Mouse (Mus musculus) forebrain, embryonic 11.5 days (tissue): ENCODE results near the gene Prr12. TPM values are rescaled to one million over a fixed set of nuclear protein-coding genes. Genes with fewer than 3 reads are reported as not detected.
A peak's percentile ranks its signal among the peaks of the same experiment; 100 is the strongest.

Experiments used
- ATAC-seq: fragments of 200-750 bp; cut with Nextera tagmentation; replicated peaks from 2 replicates; pipeline ENCODE4 v1.8.0; 2017; ENCODE audit warnings: moderate TSS enrichment; ENCODE audit not compliant: low FRiP score
- DNase-seq: peaks from one replicate; pipeline ENCODE4 v3.0.0-alpha.2; 2017; ENCODE audit warnings: low spot score
- H3K27ac ChIP-seq: fragments of 300-500 bp; sonication (generic); 2 replicates; pipeline ENCODE4 v1.5.1; 2014; ENCODE audit warnings: low read depth, low read length
- H3K27me3 ChIP-seq: fragments of 300-500 bp; sonication (generic); 2 replicates; pipeline ENCODE4 v1.6.1; 2014; ENCODE audit warnings: mild to moderate bottlenecking, low read length, mixed read lengths; ENCODE audit not compliant: control insufficient read depth, insufficient read depth
- H3K36me3 ChIP-seq: fragments of 300-500 bp; sonication (generic); 2 replicates; pipeline ENCODE4 v1.6.1; 2014; ENCODE audit warnings: mild to moderate bottlenecking, low read length, moderate library complexity, mixed read lengths; ENCODE audit not compliant: control insufficient read depth, insufficient read depth
- H3K4me1 ChIP-seq: fragments of 300-500 bp; sonication (generic); replicated peaks from 2 replicates; pipeline ENCODE4 v1.6.1; 2014; ENCODE audit warnings: low read length, mixed read lengths; ENCODE audit not compliant: control insufficient read depth, insufficient read depth
- H3K4me2 ChIP-seq: fragments of 300-500 bp; sonication (generic); 2 replicates; pipeline ENCODE4 v1.6.1; 2014; ENCODE audit warnings: low read depth, mild to moderate bottlenecking, low read length, moderate library complexity, mixed read lengths; ENCODE audit not compliant: severe bottlenecking
- H3K4me3 ChIP-seq: fragments of 300-500 bp; sonication (generic); 2 replicates; pipeline ENCODE4 v1.5.1; 2014; ENCODE audit warnings: low read depth, low read length
- H3K9ac ChIP-seq: fragments of 300-500 bp; sonication (generic); 2 replicates; pipeline ENCODE4 v1.6.1; 2014; ENCODE audit warnings: low read length
- H3K9me3 ChIP-seq: fragments of 300-500 bp; sonication (generic); 2 replicates; pipeline ENCODE4 v1.6.1; 2016; ENCODE audit warnings: low read length, mixed read lengths; ENCODE audit not compliant: control insufficient read depth
- WGBS: fragments of 180-500 bp; shearing (Covaris S2); extraction: QIAGEN DNeasy Blood & Tissue Kit; methylation state at CpG from one replicate; pipeline ENCODE4 v1.1.7; 2014; 5-methylcytosine and 5-hydroxymethylcytosine counted together
- polyA plus RNA-seq: library from polyadenylated mRNA; unstranded; fragments of >200 nt; fragmentation: Nextera tagmentation; extraction: Ambion mirVana; gene quantifications from 2 replicates; pipeline ENCODE4 v1.2.1, GENCODE M21; 2014

Gene Prr12
- polyA plus RNA-seq, 1 experiment from 2014 or later: 16.1 TPM

DNA sequence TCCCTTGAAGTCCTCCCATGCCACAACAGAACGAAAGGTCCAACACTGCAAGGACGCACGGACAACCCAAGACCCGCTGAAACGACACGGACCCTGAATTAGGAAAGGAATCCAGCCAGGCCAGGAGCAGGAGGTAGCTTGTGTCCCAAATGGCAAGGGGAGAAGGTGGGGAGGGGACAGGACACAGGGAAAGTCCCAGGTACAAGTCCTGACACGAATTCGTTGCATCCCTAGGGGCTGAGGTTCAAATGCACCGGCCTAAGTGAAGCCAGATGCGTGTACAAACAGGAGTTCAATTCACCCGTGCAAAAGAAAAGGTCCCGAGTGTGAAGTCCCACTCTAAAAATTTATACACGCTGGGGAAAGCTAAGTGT is 1.1 kb downstream of the Prr12 start:
- Histone ChIP-seq H3K27me3 (no peaks in the 10 kb centered on the region), H3K36me3 (peaks cover 34% of the 10 kb centered on the region), H3K9ac (peak overlapping the region; percentile 85), H3K4me3 (peak overlapping the region; percentile 76), H3K9me3 (no peaks in the 10 kb centered on the region), H3K4me1 (peaks cover 7% of the 10 kb centered on the region; the same call in 1 of the 2 replicates), H3K27ac (peak overlapping the region; percentile 99), H3K4me2 (peak overlapping the region; percentile 98)
- ATAC-seq: no peak
- DNase-seq: no peak
- 3% methylated on average over 13 of the region's 13 CpGs for WGBS

DNA sequence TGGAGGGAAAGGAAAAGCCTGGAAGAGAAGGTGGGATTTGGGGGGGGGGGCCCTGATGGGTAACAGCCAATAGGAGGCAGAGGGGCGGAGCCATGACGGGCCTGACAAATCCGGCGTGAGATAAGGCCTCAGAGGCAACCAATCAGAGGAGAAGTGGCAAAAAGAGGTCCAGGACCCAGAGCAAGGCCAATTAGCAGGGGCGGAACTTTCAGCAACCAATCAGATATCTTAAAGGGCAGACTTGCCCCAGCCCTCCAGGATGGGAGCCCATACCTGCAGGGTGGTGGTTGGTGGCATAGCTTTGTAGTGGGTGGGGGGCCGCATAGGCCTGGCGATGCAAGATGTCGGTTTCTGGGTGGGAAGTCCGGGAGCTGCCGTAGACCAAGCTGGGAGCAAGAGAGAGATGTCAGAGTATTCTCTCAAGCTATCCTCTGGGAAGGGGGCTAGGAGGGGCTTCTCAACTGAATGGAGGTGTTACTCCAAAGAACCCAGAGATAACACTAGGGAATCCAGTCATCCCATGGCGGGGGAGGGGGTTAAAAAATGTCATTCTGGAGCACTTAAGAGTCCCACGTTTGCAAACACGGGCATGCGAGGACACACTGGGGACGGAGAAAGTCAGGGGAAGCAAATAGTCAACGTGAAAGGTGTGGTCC is 1.6 kb downstream of the Prr12 start:
- H3K27me3 ChIP-seq: no peaks in the 10 kb centered on the region
- H3K4me3 ChIP-seq: peak overlapping the region; percentile 76
- peak overlapping the region; percentile 85 for H3K9ac ChIP-seq
- DNase-seq (peak; percentile 91), ATAC-seq (peak; percentile 55)
- H3K36me3 ChIP-seq: peaks cover 39% of the 10 kb centered on the region
- WGBS: 3% methylated on average over 16 of the region's 16 CpGs
- H3K9me3 ChIP-seq: no peaks in the 10 kb centered on the region
- H3K4me2 ChIP-seq: peak overlapping the region; percentile 98
- H3K4me1 ChIP-seq: peaks cover 7% of the 10 kb centered on the region; the same call in 1 of the 2 replicates
- peak overlapping the region; percentile 99 for H3K27ac ChIP-seq

- Histone ChIP-seq H3K4me2 (no peak overlapping the region), H3K4me1 (peaks cover 7% of the 10 kb centered on the region; the same call in 1 of the 2 replicates), H3K4me3 (no peak overlapping the region), H3K27me3 (no peaks in the 10 kb centered on the region), H3K36me3 (peaks cover 53% of the 10 kb centered on the region), H3K9me3 (no peaks in the 10 kb centered on the region), H3K27ac (no peak overlapping the region), H3K9ac (no peak overlapping the region)
- WGBS: 93% methylated on average over 23 of the region's 23 CpGs
- ATAC-seq (no peak), DNase-seq (no peak)
Measured at GRCm38 (mm10) chr7:45048923-45049657, 3.6 kb downstream of the Prr12 start.

DNA sequence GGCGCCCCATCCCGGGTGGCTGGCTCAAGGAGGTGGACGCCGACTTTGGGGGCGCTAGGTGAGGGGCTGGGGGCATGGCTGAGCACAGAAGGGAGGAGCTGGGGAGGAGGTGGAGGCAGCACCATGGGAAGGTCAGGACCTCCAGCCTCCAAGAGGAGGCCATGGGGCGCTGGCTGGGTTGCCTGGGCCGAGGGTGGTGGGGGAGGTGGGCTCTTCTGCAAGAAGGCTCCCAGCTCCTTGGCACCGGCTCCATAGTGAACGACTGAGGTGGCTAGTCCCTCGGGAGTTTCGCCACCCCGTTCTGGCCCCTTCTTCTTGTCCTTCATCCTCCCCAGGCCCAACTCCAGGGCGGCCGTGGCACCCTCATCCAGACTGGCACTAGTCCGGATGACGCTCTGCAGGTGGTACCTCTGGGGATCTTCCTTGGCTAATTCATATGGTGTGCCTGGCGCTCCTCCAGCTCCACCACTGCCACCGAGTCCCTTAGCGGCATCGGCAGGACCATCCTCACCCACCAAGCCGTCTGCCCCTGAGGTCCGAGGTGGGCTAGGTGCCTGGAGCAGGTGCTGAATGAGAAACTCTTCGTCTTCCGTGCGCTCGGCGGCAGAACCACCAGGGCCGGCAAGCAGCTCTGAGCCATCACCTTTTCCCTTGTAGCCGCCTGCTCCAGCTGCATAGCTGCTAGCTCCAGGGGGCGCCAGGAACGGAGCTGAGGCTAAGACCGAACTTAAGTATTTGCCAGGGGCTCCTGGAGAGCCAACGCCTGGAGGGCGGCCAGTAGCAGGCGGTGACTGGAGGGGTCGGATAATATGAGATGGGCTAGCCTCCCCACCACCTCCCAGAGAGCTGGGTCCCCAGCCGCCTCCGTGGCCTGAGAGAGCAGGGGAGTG is 4.4 kb downstream of the Prr12 start:
- ATAC-seq: no peak
- Histone ChIP-seq H3K9ac (no peak overlapping the region), H3K4me1 (peaks cover 4% of the 10 kb centered on the region; the same call in 1 of the 2 replicates), H3K4me3 (no peak overlapping the region), H3K9me3 (no peaks in the 10 kb centered on the region), H3K27ac (no peak overlapping the region), H3K4me2 (no peak overlapping the region), H3K36me3 (peaks cover 55% of the 10 kb centered on the region), H3K27me3 (no peaks in the 10 kb centered on the region)
- WGBS: 94% methylated on average over 38 of the region's 38 CpGs
- DNase-seq: no peak

- no peak overlapping the region for H3K4me3 ChIP-seq
- WGBS: 96% methylated on average over 14 of the region's 14 CpGs
- no peak overlapping the region for H3K4me2 ChIP-seq
- DNase-seq: no peak
- no peaks in the 10 kb centered on the region for H3K27me3 ChIP-seq
- peaks cover 62% of the 10 kb centered on the region for H3K36me3 ChIP-seq
- no peak overlapping the region for H3K9ac ChIP-seq
- no peak for ATAC-seq
- no peak overlapping the region for H3K27ac ChIP-seq
- peaks cover 4% of the 10 kb centered on the region; the same call in 1 of the 2 replicates for H3K4me1 ChIP-seq
- no peaks in the 10 kb centered on the region for H3K9me3 ChIP-seq
Measured at GRCm38 (mm10) chr7:45047491-45047890, 5.2 kb downstream of the Prr12 start.

DNA sequence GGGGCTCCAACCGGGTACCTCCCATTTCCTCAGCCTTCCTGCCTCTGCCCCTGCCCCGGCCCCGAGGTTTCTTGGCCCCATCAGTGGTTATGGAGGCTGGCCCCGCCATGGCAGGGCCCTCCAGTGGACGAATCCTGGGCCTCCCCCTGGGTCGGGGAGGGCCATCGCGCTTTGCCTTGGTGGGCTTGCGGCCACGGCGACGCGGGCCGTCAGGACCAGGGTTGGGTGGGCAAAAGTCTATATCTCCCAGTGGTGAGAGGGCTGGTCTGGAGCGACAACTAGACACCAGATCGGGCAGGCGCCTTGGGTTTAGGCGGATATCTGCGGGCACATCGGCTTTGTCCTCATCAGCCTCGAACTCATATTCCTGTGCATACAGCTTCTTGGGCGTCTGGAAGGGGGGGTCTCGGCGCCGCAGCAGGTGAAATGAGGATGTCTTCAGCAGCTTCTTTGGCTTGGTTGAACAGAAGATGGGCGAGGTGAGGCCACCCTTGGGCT is 5.8 kb downstream of the Prr12 start:
- Histone ChIP-seq H3K27me3 (no peaks in the 10 kb centered on the region), H3K4me1 (peaks cover 4% of the 10 kb centered on the region; the same call in 1 of the 2 replicates), H3K4me2 (no peak overlapping the region), H3K36me3 (peaks cover 64% of the 10 kb centered on the region), H3K27ac (no peak overlapping the region), H3K4me3 (no peak overlapping the region), H3K9me3 (no peaks in the 10 kb centered on the region), H3K9ac (no peak overlapping the region)
- no peak for DNase-seq
- ATAC-seq: no peak
- 94% methylated on average over 26 of the region's 26 CpGs for WGBS

DNA sequence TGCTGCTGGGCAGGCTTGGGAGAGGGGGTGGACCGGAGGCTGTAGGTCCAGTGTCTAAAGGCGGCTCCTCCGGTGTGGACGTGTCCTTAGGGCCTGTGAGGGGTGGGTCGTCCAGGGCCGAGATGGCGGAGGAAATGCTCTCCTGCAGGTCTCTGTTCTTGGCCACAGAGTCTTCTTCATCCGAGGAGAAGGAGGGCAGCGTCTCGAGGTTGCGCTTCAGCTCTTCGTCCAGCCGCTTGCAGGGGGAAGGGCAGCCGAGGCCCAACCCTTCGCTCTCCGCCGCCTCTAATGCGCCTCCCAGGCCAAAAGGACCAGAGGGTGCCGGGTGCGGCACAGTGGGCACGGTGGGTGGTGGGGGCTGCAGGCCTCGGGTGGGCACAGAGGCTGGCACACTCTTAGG is 6.9 kb downstream of the Prr12 start:
- ATAC-seq: no peak

DNA sequence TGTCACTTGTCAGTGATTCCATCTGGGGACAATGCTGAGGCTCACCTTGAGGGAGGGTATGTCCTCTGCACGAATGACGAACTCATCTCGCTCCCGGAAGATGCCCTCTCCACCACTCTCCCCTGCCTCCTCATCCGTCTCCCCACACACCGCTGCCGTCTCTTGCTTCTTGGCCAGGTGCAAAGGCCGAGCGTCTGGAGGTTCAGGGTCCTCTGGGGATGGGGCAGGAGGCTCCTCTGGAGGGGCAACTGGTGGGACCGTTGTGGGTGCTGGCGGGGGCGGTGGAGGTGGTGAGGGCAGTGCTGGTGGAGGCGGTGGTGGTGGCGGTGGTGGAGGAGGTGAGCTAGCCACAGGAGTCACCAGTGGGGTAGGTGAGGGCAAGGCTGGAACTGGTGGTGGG is 9.4 kb downstream of the Prr12 start:
- Histone ChIP-seq H3K9ac (no peak overlapping the region), H3K4me1 (no peaks in the 10 kb centered on the region), H3K27me3 (no peaks in the 10 kb centered on the region), H3K4me3 (no peak overlapping the region), H3K4me2 (no peak overlapping the region), H3K9me3 (no peaks in the 10 kb centered on the region), H3K27ac (no peak overlapping the region), H3K36me3 (peaks cover 50% of the 10 kb centered on the region)
- DNase-seq (peak; percentile 56), ATAC-seq (no peak)
- 96% methylated on average over 14 of the region's 14 CpGs for WGBS

More for the DNA sequence above, 6.9 kb downstream of the Prr12 start:
- no peak overlapping the region for H3K4me3 ChIP-seq
- WGBS: 91% methylated on average over 22 of the region's 22 CpGs
- no peaks in the 10 kb centered on the region for H3K9me3 ChIP-seq
- no peaks in the 10 kb centered on the region for H3K27me3 ChIP-seq
- peaks cover 66% of the 10 kb centered on the region for H3K36me3 ChIP-seq
- no peak for DNase-seq
- no peak overlapping the region for H3K4me2 ChIP-seq
- H3K9ac ChIP-seq: no peak overlapping the region
- H3K27ac ChIP-seq: no peak overlapping the region
- no peaks in the 10 kb centered on the region for H3K4me1 ChIP-seq
